Mouse (Mus musculus) neutrophil, adult 59 days (primary cell): Measurements from ENCODE around the gene Olfr1216. TPM values are rescaled to one million over a fixed set of nuclear protein-coding genes. Genes with fewer than 3 reads are reported as not detected.

Experiments used
- total RNA-seq, 2 experiments: library from RNA; stranded (reverse); gene quantifications; 1 replicate in 1 of 2; 2 replicates in 1 of 2; pipeline ENCODE4 v1.2.4; 2023

The Olfr1216 gene
- total RNA-seq, result not detected

GRCm38 (mm10) chr2:89018240-89018639, at the start of gene Olfr1216:
TSS of gene Olfr1216 (minus strand) at chr2:89018340.

GRCm38 (mm10) chr2:89061087-89061486, 42.9 kb upstream of the Olfr1216 start, which contains the start of gene Olfr1218:
TSS of gene Olfr1218 (minus strand) at chr2:89061187.

GRCm38 (mm10) chr2:89031965-89032364, 13.8 kb upstream of the Olfr1216 start, which contains the start of gene Olfr1217:
TSS of gene Olfr1217 (minus strand) at chr2:89032065.

GRCm38 (mm10) chr2:89006873-89007272, 11.3 kb downstream of the Olfr1216 start, which contains the start of gene Olfr1215:
TSS of gene Olfr1215 (minus strand) at chr2:89006973.

DNA sequence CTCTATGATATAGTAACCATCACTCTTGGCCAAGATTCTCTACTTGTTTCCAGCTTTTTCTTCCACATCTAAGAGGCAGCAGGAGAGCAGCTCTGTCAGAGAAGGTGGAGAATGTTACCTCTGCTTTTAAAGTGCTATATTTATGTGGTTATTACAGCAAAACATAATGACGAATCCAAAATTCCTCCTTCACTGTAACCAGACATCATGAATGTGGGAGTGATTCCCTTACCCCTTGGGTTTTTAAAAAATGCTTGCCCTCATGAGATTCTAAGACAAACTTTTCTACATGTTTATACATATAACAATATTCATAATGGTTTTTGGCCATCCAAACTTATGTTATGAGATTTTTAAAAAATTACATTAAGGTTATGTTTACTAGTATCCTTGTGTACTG, 25.6 kb downstream of the Olfr1216 start, which contains the start of gene Olfr1214:
Gene Olfr1214, minus strand, starts transcription at position 101 of the 400 bp plus-strand sequence.

GRCm38 (mm10) chr2:88980181-88980580, 38.0 kb downstream of the Olfr1216 start, which contains the start of gene Gm13762:
TSS of gene Gm13762 (minus strand) at chr2:88980281.

Other genes starting within 250 kb of the Olfr1216 start
- not detected for gene Olfr1200, start 247.9 kb downstream of the Olfr1216 start, total RNA-seq
- gene Olfr1201, start 225.3 kb downstream of the Olfr1216 start, total RNA-seq, result not detected
- gene Olfr1202, start 203.8 kb downstream of the Olfr1216 start, total RNA-seq, result not detected
- gene Olfr1205, start 188.6 kb downstream of the Olfr1216 start, total RNA-seq, result not detected
- not detected for gene Olfr1204, start 169.0 kb downstream of the Olfr1216 start, total RNA-seq
- gene Olfr1206, start 155.1 kb downstream of the Olfr1216 start, total RNA-seq, result not detected
- not detected for gene Olfr1208, start 116.0 kb downstream of the Olfr1216 start, total RNA-seq
- gene Olfr1209, start 103.2 kb downstream of the Olfr1216 start, total RNA-seq, result not detected
- not detected for gene Olfr1211, start 80.2 kb downstream of the Olfr1216 start, total RNA-seq
- not detected for gene Olfr1212, start 64.4 kb downstream of the Olfr1216 start, total RNA-seq
- gene Gm13762, start 38.1 kb downstream of the Olfr1216 start, total RNA-seq, result not detected
- not detected for gene Olfr1214, start 25.7 kb downstream of the Olfr1216 start, total RNA-seq
- not detected for gene Olfr1215, start 11.4 kb downstream of the Olfr1216 start, total RNA-seq
- gene Olfr1217, start 13.7 kb upstream of the Olfr1216 start, total RNA-seq, result not detected
- not detected for gene Olfr1218, start 42.8 kb upstream of the Olfr1216 start, total RNA-seq
- gene Olfr1219, start 65.2 kb upstream of the Olfr1216 start, total RNA-seq, result not detected
- gene Olfr1220, start 88.5 kb upstream of the Olfr1216 start, total RNA-seq, result not detected
- not detected for gene Olfr1221, start 98.9 kb upstream of the Olfr1216 start, total RNA-seq
- gene Olfr1222, start 114.7 kb upstream of the Olfr1216 start, total RNA-seq, result not detected
- gene Olfr1223, start 133.2 kb upstream of the Olfr1216 start, total RNA-seq, result not detected
- not detected for gene Olfr1224-ps1, start 145.8 kb upstream of the Olfr1216 start, total RNA-seq
- not detected for gene Olfr1225, start 156.3 kb upstream of the Olfr1216 start, total RNA-seq
- gene Olfr1226, start 181.7 kb upstream of the Olfr1216 start, total RNA-seq, result not detected
- not detected for gene Olfr1228, start 235.7 kb upstream of the Olfr1216 start, total RNA-seq